Mouse (Mus musculus): ENCODE results near the gene Zfyve21.

DNA sequence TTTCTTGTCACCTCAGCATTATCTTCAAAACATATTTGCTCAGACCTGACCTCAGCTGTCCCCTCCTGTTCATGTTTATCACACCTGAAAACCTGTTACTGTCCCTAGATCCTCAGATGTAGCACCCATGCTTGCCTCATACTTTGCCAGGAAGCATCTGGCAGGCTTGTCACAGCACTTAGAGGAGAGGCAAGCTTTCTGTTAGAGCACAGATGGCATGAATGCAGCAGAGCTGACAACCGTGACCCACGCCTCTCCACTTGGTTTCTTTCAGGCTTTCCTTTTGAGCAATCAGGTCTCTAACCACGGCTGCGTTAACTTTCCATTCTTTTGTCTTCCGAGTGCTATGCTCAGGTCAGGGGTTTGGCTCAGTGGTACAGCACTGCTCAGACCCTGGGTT lies 15.5 kb downstream of the Zfyve21 start:
- TF ChIP-seq POLR2A (IDR thresholded peaks at IDR 0.05; ENCODE audit: extremely low read depth, insufficient read depth, low read length) = no peak
- TF ChIP-seq CTCF (IDR thresholded peaks at IDR 0.05; ENCODE audit: low read depth, low read length) = no peak

Measured in liver, adult 2 months (tissue).